Mouse (Mus musculus): Measurements from ENCODE around the gene Hic1. TPM values are rescaled to one million over a fixed set of nuclear protein-coding genes. Genes with fewer than 3 reads are reported as not detected.
A peak's percentile ranks its signal among the peaks of the same experiment; 100 is the strongest.

Hic1 gene
- polyA plus RNA-seq, 1 experiment: not detected

GRCm38 (mm10) chr11:75194121-75194849 lies 25.0 kb upstream of the Hic1 start:
- Histone ChIP-seq H3K27ac (ENCODE audit: insufficient read depth, low read depth, low read length) (no peak overlapping the region), H3K4me1 (ENCODE audit: control insufficient read depth, insufficient read depth, low read length) (peaks cover 24% of the 10 kb centered on the region), H3K4me3 (ENCODE audit: insufficient read depth, low read depth, low read length) (peak overlapping the region; percentile 38)
- TF ChIP-seq CTCF (IDR thresholded peaks at IDR 0.05; ENCODE audit: insufficient read depth, low read depth, low read length) (no peak), POLR2A (IDR thresholded peaks at IDR 0.05; ENCODE audit: insufficient read depth, low read depth, low read length) (0 out of 2 replicates have a peak, but pooled peaks have one; percentile 20)
- under 1% methylated on average over 52 of the region's 52 CpGs for WGBS

- H3K27ac ChIP-seq (ENCODE audit: insufficient read depth, low read depth, low read length): no peak within 1 kb of the TSS
- under 1% methylated on average over 83 of the region's 84 CpGs for WGBS
- H3K4me1 ChIP-seq (ENCODE audit: control insufficient read depth, insufficient read depth, low read length): peaks cover 27% of the 10 kb centered on the region
- TF ChIP-seq POLR2A (IDR thresholded peaks at IDR 0.05; ENCODE audit: insufficient read depth, low read depth, low read length) (no peak), CTCF (IDR thresholded peaks at IDR 0.05; ENCODE audit: insufficient read depth, low read depth, low read length) (no peak)
- peak within 1 kb of the TSS; percentile 38 for H3K4me3 ChIP-seq (ENCODE audit: insufficient read depth, low read depth, low read length)
These were observed 24.1 kb upstream of the Hic1 start, which contains the start of gene Rtn4rl1 for GRCm38 (mm10) chr11:75193256-75194071. Gene Rtn4rl1 (plus strand): TSS chr11:75193783.

DNA sequence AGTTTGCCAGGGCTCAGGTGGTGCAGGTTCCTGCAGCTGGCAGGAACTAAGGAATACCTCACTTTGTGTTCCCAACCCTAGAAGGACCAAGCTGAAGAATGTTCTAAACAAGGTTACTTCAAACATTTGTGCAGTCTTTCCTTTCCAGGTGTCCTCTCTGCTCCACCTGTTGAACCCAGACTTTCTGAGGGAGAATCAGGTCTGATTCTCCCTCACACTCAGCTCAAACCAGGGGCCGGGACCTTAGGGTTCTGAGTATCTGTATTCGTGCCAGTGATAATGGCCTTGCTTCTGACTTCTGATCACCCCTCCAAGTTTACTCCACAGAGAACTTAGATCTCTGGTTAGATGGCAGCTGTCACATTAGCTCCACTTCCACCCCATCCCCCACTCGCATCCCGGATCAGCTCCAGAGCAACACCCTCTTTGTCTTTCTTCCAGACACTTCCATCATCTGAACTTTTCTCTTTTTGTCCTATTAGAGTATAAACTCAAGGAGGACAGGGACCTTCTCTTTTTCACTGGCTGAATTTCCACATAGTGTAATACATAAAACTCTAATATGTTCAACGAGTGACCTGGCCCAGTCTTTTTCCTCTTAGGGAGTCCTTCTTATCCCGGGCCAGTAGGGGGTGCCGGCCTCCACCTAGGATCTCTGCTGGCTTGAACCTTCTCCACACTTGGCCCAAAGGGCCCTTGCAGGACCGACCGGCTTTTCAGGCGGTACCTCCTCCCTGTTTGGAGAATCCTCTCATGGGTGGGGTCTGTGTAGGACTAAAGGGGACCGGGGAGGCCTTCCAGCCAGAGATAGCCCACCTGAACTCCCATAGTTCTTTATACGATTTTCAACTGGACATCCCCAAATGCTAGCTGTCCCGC lies 23.3 kb upstream of the Hic1 start:
- H3K4me1 ChIP-seq (ENCODE audit: control insufficient read depth, insufficient read depth, low read length): peaks cover 27% of the 10 kb centered on the region
- no peak overlapping the region for H3K4me3 ChIP-seq (ENCODE audit: insufficient read depth, low read depth, low read length)
- WGBS: 25% methylated on average over 13 of the region's 13 CpGs
- H3K27ac ChIP-seq (ENCODE audit: insufficient read depth, low read depth, low read length): no peak overlapping the region
- no peak for TF ChIP-seq POLR2A (IDR thresholded peaks at IDR 0.05; ENCODE audit: insufficient read depth, low read depth, low read length)
- peak; percentile 57 for TF ChIP-seq CTCF (IDR thresholded peaks at IDR 0.05; ENCODE audit: insufficient read depth, low read depth, low read length)

GRCm38 (mm10) chr11:75191841-75192240 lies 22.5 kb upstream of the Hic1 start:
- Histone ChIP-seq H3K4me1 (ENCODE audit: control insufficient read depth, insufficient read depth, low read length) (peaks cover 27% of the 10 kb centered on the region), H3K4me3 (ENCODE audit: insufficient read depth, low read depth, low read length) (no peak overlapping the region), H3K27ac (ENCODE audit: insufficient read depth, low read depth, low read length) (no peak overlapping the region)
- 54% methylated on average over 6 of the region's 6 CpGs for WGBS
- TF ChIP-seq CTCF (IDR thresholded peaks at IDR 0.05; ENCODE audit: insufficient read depth, low read depth, low read length) (no peak), POLR2A (IDR thresholded peaks at IDR 0.05; ENCODE audit: insufficient read depth, low read depth, low read length) (no peak)

- H3K4me1 ChIP-seq (ENCODE audit: control insufficient read depth, insufficient read depth, low read length): peaks cover 27% of the 10 kb centered on the region
- no peak within 1 kb of the TSS for H3K27ac ChIP-seq (ENCODE audit: insufficient read depth, low read depth, low read length)
- H3K4me3 ChIP-seq (ENCODE audit: insufficient read depth, low read depth, low read length): peak within 1 kb of the TSS; percentile 76
These were observed 21.7 kb upstream of the Hic1 start, which contains the start of gene Dph1 for GRCm38 (mm10) chr11:75190905-75191441. Gene Dph1 (minus strand): TSS chr11:75191241.

DNA sequence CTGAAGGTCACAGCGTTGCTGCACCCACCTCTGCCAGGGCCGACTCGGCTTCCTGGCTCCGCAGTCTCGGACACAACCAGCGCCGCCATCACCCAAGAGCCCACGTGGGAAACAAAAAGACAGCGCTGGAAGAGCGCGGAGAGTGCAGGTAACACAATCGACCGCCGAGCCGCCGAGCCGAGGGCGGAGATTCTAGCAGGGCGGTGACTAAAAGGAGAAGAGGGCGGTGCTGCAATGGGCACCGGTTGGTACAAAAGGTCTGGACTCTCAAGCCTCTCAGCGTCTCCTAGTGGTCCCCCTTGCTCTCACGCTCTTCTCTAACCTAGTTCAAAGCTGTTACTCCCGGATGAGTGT lies 21.0 kb upstream of the Hic1 start:
- H3K4me1 ChIP-seq (ENCODE audit: control insufficient read depth, insufficient read depth, low read length): peaks cover 25% of the 10 kb centered on the region
- TF ChIP-seq CTCF (IDR thresholded peaks at IDR 0.05; ENCODE audit: insufficient read depth, low read depth, low read length): 0 out of 2 replicates have a peak, but pooled peaks have one; percentile 5
- TF ChIP-seq POLR2A (IDR thresholded peaks at IDR 0.05; ENCODE audit: insufficient read depth, low read depth, low read length): peak; percentile 56
- 2% methylated on average over 24 of the region's 24 CpGs for WGBS

More at GRCm38 (mm10) chr11:75190905-75191441, 21.7 kb upstream of the Hic1 start, which contains the start of gene Dph1:
- 63% methylated on average over 5 of the region's 5 CpGs for WGBS
- TF ChIP-seq POLR2A (IDR thresholded peaks at IDR 0.05; ENCODE audit: insufficient read depth, low read depth, low read length): no peak
- no peak for TF ChIP-seq CTCF (IDR thresholded peaks at IDR 0.05; ENCODE audit: insufficient read depth, low read depth, low read length)

GRCm38 (mm10) chr11:75189713-75190370 lies 20.5 kb upstream of the Hic1 start:
- no peak overlapping the region for H3K27ac ChIP-seq (ENCODE audit: insufficient read depth, low read depth, low read length)

More for the DNA sequence above, 21.0 kb upstream of the Hic1 start:
- Histone ChIP-seq H3K27ac (ENCODE audit: insufficient read depth, low read depth, low read length) (no peak overlapping the region), H3K4me3 (ENCODE audit: insufficient read depth, low read depth, low read length) (peak overlapping the region; percentile 76)

More at GRCm38 (mm10) chr11:75189713-75190370, 20.5 kb upstream of the Hic1 start:
- TF ChIP-seq POLR2A (IDR thresholded peaks at IDR 0.05; ENCODE audit: insufficient read depth, low read depth, low read length): no peak
- TF ChIP-seq CTCF (IDR thresholded peaks at IDR 0.05; ENCODE audit: insufficient read depth, low read depth, low read length): no peak
- peaks cover 20% of the 10 kb centered on the region for H3K4me1 ChIP-seq (ENCODE audit: control insufficient read depth, insufficient read depth, low read length)
- H3K4me3 ChIP-seq (ENCODE audit: insufficient read depth, low read depth, low read length): peak overlapping the region; percentile 76
- WGBS: 1% methylated on average over 22 of the region's 22 CpGs

Data from olfactory bulb, adult 2 months (tissue).